Mouse (Mus musculus): ENCODE results near the gene Colec11.

The Colec11 gene

DNA sequence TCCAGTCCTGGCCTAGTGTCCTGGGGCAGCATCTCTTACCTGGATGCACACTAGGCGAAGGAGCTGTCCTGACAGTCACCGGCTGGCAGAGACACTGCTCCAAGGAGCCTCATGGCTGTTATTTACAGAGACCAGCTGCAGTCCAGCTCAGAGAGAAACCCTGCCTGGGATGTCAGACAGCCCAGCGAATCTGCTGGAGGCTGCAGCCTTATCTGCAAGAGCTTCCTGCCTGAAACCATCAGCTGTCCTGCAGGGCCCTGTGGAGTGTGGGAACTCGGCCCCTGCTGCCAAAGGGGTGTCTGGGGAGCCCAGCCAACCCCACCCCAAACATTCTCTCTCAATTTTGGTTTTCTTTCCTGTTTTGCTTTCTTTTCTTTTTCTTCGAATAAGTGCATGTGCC, at the start of gene Colec11:
Gene Colec11, minus strand, starts transcription at position 183 of the 400 bp plus-strand sequence.
- peak in 1 of 2 experiments; percentile 31 for DNase-seq

DNA sequence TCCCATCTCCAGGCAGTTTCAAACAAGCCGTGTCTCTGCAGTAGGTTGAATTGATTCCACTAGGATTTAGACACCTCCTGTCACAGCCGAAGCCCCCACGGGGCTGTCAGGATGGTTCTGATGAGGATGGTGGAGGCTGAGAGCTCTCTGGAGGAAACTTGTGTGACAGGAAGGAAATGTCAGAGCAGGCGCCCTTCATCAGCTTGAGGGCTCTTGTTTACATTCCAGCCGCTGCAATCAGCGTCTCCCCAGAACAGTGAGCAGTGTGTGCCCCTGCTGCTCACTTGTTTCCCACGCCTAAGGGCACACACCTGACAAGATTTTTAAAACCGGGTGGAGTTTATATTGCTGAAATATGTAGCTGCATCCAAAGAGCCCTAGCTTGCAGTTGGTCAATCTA, 44.1 kb upstream of the Colec11 start:
- no peak for DNase-seq

DNA sequence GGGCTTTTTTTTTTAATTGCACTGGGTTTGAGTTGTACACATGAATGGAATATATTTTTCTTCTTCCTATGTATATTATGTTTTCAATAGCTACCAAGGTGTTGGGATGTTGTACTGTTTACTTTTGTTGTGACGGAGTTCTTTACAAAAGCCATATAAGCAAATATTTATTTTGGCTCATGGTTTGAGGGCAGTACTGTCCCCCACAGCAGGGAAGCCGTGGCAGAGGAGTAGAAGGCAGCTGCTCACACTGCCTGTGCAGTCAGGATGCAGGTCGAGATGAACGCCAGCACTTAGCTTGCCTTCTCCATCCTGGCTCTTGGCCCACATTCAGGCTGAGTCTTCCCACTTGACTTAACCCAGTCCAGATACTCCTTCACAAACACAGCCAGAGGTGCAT, 43.6 kb upstream of the Colec11 start:
- DNase-seq = peak in 1 of 2 experiments; percentile 36

DNA sequence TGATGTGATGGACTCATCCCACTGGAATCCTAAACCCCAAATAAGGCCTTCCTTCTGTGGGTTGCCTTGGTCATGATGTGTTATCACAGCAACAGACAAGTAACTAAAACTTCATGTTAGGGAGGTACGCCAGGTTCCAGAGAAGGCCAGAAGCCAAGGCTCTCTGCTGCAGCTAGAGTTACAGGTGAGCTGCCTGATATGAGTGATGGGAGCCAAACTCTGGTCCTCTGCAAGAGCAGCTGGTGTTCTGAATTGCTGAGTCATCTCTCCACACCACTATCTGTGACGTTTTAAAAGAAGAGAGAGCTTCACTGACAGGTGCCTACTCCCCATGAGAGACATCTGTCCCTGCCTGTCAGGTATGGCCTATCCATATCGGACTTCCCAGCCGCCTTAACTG, 39.5 kb upstream of the Colec11 start:
- DNase-seq = no peak

DNA sequence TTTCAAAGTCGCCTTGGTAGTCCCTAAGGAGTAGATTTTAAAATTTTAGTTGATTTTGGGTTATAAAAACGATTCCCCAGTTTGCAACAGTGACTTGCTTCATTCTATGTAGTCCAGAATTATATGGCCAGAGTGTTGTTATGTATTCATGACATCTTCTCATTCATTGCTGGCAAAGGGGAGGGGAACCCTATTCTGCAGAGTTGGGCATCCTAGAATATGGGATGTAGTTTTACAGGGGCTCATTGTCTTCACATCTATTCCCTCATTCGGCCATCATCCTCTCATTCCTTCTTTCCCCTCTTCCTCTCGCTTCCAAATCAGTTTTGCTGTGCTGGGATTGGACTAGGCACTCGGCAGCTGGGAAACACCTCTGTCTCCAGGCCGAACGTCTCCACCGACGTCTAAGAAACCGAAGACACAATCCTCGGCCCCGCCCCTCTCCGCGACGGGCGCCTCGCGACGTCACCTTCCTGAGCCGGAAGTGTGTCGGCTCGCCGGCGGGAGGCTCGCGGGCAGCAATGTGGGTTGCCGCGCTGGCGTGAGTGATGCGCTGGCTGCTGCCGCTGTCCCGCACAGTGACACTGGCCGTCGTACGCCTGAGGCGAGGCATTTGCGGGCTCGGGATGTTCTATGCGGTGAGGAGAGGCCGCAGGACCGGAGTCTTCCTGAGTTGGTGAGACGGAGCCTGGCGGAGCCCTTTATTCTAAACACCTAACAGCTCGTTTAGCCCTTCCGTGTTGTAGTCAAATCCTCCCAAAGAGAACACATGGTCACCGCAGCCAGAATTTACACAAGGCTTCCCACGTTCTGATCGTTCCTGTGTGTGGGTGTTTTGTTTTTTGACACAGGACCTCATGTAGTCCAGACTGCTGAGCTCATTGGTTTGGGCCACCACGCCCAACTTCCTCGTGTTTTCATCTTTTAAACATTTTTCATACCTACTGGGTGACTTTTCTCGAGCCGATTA, 26.2 kb upstream of the Colec11 start, which contains the start of gene Rnaseh1:
Gene Rnaseh1, plus strand, starts transcription at position 462 of the 970 bp plus-strand sequence.
- peak; percentile 96 for DNase-seq

DNA sequence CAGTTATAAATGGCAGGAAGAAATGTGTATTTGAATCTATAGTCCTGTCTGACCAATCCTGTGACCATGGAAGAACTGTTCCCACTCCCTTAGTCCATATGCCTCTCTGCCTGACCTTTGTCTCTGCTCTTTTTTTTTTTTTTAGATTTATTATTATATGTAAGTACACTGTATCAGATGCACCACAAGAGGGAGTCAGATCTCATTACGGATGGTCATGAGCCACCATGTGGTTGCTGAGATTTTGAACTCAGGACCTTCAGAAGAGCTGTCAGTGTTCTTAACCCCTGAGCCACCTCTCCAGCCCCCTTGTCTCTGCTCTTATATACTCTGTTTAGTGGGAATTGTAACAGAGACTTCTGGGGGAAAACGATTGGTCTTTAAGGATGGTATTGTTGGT, 15.6 kb upstream of the Colec11 start:
- no peak for DNase-seq

DNA sequence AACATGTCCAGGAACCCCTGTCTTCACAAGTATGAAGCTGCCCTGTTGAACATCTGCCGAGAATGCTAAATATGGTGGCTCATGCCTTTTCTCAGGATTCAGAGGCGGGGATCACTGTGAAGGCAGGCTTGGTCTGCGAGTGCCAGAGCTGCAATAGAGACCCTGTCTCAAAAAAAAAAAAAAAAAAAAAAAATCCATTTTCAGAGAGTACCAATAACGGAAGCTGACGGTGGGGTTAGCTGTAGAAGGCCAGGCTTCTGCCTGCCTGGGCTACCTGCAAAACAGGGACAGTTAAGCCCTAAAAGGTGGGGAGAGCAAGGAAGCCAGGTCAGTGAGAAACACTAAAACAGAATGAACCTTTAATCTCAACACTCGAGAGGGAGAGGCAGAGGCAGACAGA, 13.4 kb upstream of the Colec11 start:
- DNase-seq = no peak

DNA sequence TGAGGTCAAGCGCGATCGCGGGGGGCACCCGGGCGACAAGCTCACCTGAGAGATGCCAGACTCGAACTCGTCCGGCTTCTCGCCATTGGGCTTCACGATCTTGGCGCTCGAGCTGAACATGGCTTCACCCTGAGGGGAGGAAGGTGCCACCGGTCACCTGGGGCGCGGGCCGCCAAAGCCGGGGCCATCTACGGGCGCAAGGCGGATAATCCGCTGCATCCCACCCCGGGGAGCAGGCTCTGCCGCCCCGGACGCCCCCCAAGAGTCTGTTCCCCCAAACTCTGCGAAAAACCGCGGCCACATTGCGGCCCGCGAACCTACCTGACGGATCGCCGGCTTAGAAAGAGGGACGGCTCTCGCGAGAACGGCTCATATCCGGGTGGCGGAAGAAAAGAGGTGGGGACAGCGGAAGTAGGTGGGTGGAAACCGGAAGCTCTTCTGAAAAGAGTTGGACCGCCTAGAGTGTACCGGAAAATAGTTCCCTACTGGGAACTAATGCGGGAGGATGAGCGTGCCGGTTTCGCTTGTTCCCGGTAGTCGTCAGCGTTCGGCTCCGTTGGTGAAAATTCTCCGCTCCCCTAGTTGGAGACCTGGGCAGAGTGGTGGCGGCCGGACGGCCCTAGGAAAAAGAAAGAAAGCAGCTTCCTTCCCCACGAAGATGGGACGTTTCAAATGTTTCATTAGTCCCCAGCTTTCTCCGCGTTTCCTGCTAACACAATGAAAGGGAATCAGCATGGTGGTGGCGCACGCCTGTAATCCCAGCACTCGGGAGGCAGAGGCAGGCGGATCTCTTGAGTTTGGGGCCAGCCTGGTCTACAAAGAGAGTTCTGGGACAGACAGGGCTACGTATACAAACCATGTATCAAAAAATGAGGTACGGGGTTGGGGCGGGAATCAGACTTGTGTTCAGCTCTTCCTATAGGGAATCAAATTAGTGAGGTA, 12.6 kb upstream of the Colec11 start, which contains the start of gene Rps7:
Gene Rps7, minus strand, starts transcription at position 419 of the 942 bp plus-strand sequence.
- peak; percentile 96 for DNase-seq

DNA sequence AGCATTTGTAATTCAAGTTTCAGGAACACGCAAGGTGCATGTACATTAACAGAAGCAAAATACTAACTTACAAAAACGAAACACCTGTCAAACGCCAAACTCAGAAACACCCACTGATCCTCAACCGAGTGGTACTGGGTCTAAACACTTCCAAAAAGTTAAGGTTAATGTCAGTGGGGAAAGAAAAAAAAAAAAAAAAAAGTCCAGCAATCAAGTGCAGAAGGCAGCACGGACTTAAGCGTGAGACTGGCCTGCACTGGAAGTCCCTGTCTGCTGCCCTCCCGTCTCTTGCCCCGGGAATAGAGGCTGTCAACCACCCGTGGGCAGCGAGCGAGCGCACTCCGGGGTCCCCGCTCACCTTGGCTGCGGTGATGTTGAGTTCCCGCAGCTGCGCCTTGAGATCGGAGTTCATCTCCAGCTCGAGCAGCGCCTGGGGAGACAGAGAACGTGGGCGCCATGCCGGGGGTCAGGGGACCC, 11.9 kb upstream of the Colec11 start:
- DNase-seq = no peak

DNA sequence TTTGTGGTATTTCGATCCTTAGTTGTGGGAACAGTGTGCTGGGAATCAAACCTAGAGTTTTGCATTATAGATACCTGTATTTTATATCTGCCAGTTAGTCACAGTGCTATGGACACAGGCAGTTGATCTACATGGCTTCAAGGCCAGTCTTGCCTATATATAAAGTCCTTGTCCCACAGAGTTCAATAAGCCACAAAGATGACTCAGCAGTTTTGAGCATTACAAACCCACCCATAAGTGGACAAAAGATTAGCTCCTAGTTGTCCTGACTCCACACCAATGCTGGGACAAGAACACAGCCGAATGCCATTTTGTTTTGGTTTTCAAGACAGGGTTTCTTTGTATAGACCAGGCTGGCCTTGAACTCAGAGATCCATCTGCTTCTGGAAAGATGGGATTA, 5.3 kb upstream of the Colec11 start:
- no peak for DNase-seq

DNA sequence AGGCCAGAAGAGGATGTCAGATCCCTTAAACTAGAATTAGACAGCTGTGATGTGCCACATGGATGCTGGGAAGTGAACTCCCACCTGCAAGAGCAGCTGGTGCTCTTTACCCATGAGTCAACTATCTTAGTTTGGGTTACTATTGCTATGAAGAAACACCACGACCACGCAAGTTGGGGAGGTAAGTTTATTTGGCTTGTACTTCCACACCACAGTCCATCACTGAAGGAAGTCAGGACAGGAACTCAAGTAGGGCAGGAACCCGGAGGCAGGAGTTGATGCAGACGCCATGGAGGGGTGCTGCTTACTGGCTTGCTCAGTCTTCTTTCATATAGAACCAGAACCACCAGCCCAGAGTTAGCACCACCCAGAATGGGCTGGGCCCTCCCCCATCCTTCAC, 3.9 kb upstream of the Colec11 start:
- DNase-seq = no peak

DNA sequence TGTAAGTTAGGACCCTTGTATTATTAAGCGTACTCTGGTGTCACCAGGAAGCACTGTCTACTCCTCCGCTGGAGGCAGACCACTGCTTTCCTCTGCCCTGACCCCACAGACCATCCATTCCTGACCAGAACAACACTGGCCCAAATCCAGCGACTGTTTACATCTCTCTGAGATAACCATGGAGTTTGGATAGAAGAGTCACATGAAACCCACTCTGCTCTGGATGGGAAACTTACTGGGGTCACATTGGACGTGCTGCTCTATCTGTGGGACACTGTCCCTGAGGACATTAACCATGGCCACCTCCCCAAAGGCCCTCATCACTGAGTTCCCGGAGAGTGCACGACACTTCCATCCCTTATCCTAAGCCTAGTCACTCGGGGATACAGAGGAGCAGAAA, 2.2 kb upstream of the Colec11 start:
- no peak for DNase-seq

DNA sequence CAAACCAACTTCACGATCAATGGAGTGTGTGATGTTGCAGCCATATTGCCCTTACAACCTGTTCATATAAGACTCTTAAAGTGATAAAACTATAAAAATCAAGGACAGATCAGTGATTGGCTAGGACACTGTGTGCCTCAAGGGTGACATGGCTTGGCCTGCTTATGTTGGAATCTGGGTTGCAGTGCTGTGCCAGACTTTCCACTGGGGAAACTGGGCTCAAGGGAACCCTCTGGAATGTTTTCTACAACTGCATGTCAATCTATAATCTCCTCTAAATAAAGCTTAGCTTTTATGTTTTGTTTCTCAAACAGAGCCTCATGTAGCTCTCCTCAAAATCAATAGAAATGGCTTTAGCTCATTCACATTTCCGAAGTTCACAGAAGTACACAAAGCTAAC, 1.1 kb upstream of the Colec11 start:
- DNase-seq = no peak

DNA sequence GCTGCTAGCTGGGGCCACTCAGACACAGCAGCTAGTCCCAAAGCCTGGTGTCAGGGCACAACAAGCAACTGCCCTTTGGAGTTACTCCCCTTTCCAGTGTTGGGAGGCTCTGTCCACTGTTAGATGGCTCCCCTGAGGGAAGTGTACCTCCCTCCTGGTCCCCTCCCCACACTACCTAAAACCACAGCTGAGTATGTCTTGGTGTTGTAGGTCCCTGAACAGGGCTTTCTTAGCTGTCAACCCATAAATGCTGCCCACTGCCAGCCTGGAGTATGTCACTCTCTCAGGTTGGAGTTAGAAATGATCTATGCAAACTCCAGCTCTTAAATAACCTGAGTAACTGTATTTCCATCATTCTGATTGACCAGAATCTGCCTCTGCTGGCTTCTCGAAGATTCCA, 536 bp downstream of the Colec11 start:
- no peak for DNase-seq

DNA sequence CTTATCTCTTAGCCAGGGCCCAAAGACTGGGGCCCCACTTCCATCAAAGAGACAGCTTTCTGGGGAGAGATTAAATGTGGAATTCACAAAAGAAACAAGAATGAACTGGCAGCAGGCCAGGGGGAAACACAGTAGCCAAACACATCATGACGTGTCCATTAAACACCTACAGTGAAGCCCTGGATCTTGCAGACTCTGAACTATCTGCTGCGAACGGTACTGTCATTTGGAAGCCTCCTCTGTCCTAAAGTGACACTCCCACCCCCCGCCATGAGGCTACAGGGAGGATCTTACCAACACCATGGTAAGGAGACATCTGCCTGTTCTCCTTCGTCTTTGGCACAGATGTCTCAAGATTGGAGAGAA, 1.0 kb downstream of the Colec11 start:
- peak; percentile 30 to 37 for DNase-seq

DNA sequence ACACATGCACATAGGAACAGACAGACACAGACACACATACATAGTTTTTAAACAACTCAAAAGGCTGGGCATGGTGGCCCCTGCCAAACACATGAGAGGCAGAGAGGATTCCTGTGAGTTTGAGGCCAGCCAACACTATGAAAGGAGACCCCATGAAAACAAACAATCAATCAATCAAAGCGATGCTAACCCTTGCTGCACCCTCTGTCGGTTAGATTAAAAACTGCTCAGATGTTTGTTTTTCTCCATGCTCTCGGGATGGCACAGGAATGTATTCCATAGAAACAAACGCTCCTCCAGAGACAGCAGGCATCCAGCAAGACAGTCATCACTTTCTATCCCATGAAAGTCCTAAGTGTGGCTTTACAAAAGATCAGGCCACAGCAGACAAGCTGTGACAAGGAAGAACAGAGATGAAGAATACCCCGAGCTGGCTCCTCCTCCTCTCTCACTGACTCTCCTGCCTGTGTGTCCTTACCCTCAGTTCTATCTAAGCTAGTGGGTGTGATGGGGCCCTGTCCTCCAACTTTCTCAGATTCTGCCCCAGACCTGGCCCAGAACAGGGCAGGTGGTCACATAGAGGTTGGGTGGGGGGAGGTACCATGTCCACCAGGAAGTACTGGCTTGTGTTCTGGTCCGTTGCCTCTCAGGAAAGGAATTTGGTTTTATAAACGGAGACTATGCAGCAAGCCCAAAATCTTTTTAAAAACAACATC, 1.6 kb downstream of the Colec11 start:
- no peak for DNase-seq

DNA sequence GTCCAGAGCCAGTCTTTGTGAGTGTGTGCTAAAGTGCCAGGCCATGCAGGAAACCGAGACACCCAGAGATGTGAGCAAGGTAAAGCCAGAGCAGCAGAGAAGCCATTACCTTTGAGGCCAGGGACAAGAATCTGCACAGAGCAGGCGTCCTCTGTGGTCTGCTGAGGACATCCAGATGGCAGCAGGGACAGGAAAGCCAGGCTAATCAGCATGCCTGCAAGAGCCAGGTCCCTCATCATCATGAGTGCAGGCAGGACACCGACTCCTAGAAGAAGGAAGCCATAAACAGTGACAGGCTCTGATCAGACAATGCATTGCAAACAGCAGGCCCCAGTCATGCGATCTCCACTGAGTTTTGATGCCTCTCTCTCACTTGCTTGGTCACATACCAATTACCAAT, 5.9 kb downstream of the Colec11 start:
- DNase-seq = peak in 1 of 2 experiments; percentile 33

DNA sequence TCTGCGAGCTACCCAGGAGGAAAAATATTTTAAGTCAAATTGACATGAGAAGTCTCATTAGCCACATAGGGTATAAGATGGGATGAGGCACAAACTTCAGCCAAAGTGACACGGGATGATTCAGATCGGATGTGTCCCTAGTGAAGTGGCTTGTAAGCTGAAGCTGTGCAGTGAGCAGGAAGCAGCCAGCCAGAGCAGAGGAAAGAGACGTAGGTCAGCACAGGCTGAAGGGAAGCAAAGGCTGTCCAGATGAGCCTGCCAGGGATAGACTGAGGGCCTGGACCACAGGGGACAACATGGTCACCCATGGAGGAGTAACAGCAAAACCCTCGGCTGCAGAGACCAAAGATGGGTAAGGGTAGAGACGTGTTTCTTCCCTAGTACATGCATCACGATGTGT, 8.8 kb downstream of the Colec11 start:
- no peak for DNase-seq

DNA sequence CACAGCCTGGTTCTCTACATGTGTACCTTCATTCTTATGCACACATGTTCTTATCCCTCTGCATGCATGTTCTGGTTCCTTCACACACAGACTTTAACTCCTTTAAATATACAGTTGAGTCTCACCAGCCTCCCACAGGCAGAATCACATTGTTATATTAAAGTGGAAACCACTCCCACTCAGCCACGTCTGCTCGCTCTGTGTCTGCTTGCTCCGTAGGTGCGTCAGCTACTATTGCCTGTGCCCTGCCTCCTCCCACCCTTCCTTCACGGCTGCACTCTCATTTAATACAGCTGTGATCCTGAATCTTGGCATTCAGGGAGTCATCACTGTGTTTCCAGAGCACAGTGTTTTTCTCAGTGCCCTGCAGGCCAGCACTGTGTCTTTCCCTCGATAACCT, 10.8 kb downstream of the Colec11 start:
- no peak for DNase-seq

DNA sequence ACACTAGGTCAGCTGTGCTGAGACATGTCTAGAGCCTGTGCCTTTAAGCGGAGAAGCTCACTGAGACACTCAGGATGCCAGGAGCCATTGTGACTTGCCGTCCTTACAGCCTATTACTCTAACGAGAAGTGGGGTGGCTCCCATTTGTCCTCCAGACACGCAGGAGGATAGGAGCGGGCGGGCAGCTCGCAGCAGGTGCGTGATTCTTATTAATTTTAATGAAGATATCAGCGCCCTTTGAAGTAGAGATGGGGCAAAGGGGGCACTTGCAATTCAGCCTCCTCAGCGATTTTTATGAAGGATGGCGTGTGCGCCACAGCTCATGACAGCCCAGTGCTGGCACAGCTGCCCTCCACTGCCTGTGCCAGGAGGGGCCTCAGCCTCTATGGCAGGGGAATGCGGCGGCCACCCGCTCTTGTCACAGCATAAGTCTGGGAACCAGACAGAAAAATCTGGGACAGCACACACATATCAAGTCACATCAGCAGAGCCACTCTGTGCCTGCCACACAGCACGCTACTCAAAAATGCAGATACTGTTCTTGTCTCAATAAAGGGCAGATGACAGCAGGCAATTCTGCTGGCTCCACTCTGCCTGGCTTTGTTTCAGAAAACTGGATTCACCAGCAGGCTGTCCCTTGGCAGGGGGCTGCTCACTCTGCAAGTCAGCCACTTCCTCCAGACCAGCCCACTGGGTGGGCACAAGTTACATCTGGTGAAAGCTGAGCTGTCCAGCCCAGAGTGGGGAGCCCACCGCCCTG, 15.5 kb downstream of the Colec11 start:
- DNase-seq = peak; percentile 82 to 87

DNA sequence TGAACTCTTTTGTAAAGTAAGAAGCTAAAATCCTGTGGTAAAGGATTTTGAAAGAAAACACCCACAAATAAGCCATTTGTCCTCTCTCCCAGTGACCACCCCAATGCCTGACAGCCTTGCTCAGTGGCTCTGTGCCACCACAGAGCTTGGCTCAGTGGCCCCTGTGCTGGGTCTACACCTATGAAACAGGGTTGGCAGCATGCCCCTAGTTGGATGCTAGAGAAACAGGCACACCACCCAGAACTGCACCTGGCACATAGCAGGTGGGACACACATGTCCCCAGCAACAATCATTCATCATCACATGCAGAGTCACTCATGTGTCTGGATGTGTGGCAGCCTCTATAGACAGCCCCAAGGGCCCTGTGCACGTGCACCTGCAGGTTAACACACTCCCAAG, 19.7 kb downstream of the Colec11 start:
- DNase-seq = peak; percentile 84 to 91

DNA sequence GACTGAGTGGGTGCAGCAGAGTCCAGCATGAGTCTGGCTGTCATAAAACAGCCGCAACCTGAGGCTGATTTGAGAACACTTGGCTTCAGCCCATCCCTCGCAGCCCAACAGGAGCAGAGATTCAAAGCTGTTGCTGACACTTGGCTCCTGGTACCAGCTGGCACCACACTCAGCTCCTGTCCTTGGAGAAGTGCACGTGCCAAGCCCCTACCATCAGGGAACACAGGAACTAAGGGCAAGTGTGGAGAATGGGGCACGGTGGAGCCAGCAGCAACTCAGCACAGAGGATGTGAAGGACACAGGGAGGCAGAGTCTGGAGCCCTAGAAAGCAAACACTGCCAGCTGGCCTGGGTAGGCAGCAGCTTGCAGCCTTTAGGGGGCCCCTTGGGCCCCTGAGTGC, 20.9 kb downstream of the Colec11 start:
- peak; percentile 91 to 96 for DNase-seq

Data from cerebellum, postnatal 10 days (tissue).